Mouse (Mus musculus) neutrophil, adult 5-6 weeks (primary cell): ENCODE measurements at regions not wholly inside any gene's neighbourhood (a gene's known extent, or its start where the extent isn't known, plus 50 kb on each side); places are given as distances from the start of the nearest gene placed in this dataset.

ENCODE experiments used
- ATAC-seq: fragments of 151-379, 151-347 bp; 2 replicates; pipeline ENCODE4 v1.8.0; 2017; ENCODE audit warnings: mild to moderate bottlenecking, moderate TSS enrichment; ENCODE audit not compliant: insufficient number of reproducible peaks, poor library complexity, low FRiP score, severe bottlenecking; ENCODE audit errors: extremely low read depth

- ATAC-seq: no peak
Measured at GRCm38 (mm10) chr12:79928298-79928697, 184.5 kb downstream of the Zfp36l1 start.

- ATAC-seq: no peak
Measured at GRCm38 (mm10) chr12:79925704-79926588, 186.9 kb downstream of the Zfp36l1 start.

GRCm38 (mm10) chr12:79924921-79925703 is 187.7 kb downstream of the Zfp36l1 start:
- ATAC-seq: no peak

- ATAC-seq: no peak
Measured at GRCm38 (mm10) chr12:79923811-79924210, 189.0 kb downstream of the Zfp36l1 start.

DNA sequence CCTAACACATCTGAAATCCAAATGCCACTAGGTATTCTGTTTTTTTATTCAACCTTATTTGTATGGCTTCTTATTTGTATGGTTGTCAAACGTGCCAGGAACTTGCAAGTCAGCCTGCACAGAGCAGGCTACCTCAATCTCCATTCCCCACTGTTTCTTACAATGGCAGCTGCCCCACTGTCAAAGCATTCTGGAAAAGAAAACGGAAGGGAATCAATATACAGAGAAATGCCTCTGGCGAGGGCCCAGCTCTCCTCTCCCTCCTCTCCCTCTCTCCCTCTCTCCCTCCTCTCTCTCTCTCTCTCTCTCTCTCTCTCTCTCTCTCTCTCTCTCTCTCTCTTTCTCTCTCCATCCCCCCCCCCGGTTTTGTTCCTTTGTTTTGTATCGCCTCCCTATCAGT is 191.0 kb downstream of the Zfp36l1 start:
- ATAC-seq: no peak

- ATAC-seq: no peak
Measured at GRCm38 (mm10) chr12:79918983-79919382, 193.8 kb downstream of the Zfp36l1 start.

DNA sequence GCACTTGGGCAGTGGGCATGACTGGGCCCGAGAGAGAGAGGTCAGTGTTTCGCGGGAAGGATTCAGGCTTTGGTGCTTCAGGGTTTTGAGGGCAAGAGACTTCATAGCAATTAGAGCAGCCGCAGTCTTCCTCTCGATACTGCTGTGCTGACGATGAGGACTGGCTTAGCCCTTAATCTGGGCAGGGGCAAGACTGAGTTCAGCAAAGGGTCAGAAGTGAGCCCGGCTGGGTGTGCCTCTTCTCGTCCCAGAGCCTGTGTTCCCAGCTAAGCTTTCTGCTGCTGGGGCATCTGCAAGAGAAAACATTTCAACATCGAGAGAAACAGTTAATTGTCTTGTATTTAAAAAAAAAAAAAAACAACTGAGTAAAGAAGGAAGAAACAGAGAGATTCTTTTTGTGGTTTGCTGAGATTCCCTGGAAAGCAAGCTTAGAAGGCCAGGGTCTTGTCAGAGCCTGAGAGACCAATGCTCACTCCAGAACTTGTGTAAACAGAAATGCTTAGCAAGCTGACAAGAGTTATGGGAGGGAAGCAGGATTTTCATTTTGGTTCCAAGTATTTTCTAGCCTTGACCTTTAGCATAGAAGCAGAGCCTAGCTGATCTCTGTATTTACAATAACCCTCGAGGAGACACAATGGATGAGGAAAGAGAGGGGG is 195.1 kb downstream of the Zfp36l1 start:
- ATAC-seq: no peak

- no peak for ATAC-seq
Measured at GRCm38 (mm10) chr12:79916896-79917633, 195.7 kb downstream of the Zfp36l1 start.

DNA sequence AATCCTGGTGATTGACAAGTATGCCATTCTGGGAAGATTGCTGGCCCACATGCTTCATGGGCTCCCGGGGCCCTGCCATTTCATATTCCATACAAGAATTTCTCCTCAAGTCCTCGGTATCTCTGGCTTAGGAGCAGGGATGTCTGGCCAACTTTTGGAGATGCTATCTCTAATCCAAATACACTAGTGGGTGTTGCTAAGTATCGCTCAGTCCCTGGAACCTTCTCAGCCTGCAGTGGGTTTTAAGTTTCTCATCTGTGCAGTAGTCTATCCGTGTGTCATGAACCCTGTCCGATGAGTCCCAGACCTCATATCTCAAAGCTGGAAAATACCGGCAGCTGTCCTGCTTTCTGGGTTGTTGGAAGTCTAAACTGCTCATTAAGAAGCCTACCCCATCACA is 198.9 kb downstream of the Zfp36l1 start:
- no peak for ATAC-seq

DNA sequence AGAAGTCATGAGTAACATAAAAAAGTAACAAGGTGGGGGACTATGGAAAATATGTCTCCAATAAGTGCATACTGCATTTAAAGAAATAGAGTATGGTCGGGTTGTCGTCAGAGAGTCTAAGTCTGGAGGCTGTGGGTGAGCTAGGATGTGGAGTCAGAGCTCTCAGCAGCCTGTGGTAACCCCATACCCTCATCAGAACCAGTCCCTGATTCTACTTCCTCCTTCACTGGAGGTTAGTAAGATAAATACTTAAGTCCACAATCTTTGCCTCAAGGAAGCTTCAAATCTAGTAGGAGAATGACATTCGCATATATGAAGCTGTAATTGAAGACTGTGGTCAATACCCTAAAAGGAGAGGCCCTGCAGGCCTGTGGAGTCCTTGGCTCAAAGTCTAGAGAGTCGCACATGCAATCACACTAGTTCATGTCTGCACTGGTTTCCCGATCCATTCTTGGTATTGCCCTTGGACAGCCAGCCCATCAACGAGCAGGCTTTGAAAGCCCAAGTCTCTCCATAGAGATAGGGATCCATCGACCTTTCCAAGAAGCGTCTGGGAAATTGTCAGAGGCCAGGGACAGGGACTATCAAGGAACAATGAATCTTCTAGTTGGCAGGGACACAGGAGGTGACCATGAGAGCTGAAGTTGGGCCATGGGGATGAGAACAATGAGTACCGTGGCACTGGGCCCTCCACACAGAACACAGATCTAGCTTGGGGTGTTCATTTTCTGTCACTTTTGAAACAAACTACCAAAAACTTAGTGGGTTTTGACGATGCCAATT is 200.3 kb downstream of the Zfp36l1 start:
- ATAC-seq: no peak

- ATAC-seq: no peak
Measured at GRCm38 (mm10) chr12:79910884-79911759, 201.7 kb downstream of the Zfp36l1 start.

DNA sequence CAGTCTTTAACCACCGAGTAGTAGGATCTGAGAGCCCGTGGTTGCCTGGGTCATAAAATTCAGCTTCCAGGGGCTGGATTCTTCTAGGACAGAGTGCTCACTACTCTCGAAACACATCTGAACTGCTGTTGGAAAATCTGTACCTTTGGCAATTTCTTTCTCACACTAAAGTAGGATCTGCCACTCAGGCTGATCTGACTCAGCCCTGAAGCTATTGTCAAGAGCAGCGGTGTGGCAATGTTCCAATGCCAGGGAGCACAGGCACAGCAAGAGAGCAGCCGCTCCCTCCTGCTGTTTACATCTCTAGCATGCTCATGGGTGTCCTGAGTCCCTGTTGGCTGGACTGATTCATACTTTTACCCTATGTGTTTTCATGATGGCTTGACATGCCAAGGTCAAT is 205.2 kb downstream of the Zfp36l1 start:
- no peak for ATAC-seq

- ATAC-seq: no peak
Measured at GRCm38 (mm10) chr12:79906738-79907365, 206.0 kb downstream of the Zfp36l1 start.

- no peak for ATAC-seq
Measured at GRCm38 (mm10) chr12:79905828-79906737, 206.7 kb downstream of the Zfp36l1 start.

DNA sequence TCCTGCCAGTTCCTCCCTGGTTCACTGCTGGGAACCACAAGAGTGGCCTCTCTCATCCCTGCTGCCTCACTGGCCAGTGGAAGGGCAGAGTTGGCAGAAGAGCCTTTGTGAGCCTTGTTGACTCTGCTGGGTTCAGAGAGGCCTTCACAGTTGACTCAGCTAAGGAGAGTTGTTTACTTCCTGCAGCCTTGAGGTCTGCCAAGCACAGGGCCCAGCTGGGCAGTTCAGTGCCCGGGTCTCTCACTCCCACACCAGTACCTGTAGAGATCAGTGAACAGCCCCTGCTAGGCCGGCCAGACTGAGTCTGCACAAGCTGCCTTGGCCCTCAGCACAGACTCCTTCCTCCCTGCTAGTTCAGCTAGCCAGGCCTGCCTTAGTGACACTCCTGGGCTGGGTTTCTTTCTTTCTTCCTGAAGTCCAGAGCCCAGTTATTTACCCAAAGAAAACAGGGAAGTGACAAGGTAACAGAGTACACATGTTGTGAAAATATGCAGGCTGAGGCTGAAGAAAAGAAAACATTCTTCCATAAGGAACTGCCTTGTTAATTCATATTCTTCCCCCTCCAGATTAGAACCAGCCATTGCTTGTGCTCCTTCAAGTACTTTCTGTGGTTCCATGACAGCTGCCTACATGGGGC is 207.8 kb downstream of the Zfp36l1 start:
- no peak for ATAC-seq

GRCm38 (mm10) chr12:79902761-79903160 is 210.1 kb downstream of the Zfp36l1 start:
- ATAC-seq: no peak
